Mouse (Mus musculus): ENCODE measurements at regions not wholly inside any gene's neighbourhood (a gene's known extent, or its start where the extent isn't known, plus 50 kb on each side); places are given as distances from the start of the nearest gene placed in this dataset.

DNA sequence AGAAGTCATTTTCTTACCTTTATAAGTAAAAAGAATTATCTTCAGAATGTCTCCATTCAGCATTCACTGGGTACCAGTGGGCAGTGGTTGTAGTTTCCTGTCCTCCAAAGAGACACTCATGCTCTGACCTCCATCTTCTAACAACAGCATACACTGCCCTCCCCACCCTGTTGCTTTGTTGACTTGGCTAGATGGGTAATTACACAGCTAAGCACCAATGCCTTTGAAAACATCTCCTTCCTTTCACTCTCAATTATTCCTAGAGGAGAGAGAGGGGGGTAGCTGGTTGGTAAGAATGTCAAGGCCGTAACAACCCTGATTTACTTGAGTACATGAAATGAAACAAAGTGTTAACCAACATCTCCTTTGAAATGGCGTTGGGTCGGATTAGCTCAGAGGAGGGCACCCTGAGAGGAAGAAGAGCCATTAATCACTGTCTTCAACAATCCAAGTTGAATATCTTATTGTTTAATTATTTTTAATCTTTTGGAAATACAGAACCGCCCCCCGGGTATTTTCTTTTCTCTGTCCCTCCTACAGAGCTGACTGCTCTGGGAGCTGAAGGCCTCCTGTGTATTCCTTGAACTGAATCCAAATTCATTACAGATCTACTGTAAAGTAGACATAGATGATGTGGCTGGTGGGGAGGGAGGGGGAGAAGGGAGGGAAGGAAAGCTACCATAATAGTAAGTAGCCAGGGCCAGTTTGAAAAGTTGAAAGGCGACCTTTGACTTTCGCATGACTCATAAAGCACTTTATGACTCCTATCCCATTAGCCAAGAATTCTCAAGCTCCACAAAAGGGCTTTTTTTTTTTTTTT, 302.9 kb downstream of the Pik3r1 start:
- Histone ChIP-seq H3K9ac (replicated peaks) (no peak overlapping the region), H3K36me3 (no peaks in the 10 kb centered on the region), H3K4me1 (no peaks in the 10 kb centered on the region), H3K27ac (replicated peaks) (no peak overlapping the region), H3K27me3 (replicated peaks) (no peaks in the 10 kb centered on the region), H3K9me3 (replicated peaks) (no peaks in the 10 kb centered on the region), H3K4me2 (no peak overlapping the region), H3K4me3 (replicated peaks) (no peak overlapping the region)
- no peak for ATAC-seq (ENCODE audit: low FRiP score)
- 39% methylated on average over 7 of the region's 7 CpGs for WGBS

DNA sequence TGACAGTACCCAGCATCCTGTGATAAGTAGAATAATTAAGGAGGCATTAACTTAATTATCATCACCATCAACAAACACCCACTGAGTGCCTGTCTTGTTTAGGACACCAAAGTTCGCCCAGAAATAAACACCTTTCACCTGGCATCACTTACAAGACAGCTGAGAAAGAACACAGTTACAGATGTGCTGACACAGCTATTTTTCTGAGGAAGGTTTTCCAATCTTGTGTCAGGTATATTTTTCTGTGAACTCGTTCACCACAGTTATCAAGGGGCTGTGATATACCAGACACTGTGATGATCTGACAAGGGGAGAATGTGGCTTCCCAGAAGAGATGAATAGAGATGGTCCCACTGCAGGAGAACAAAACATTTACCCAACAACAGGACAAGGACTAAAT, 311.1 kb downstream of the Pik3r1 start:
- no peak overlapping the region for H3K9ac ChIP-seq (replicated peaks)
- H3K27ac ChIP-seq (replicated peaks): no peak overlapping the region
- H3K36me3 ChIP-seq: no peaks in the 10 kb centered on the region
- no peaks in the 10 kb centered on the region for H3K27me3 ChIP-seq (replicated peaks)
- 74% methylated on average over 2 of the region's 2 CpGs for WGBS
- no peak overlapping the region for H3K4me3 ChIP-seq (replicated peaks)
- H3K4me2 ChIP-seq: no peak overlapping the region
- ATAC-seq (ENCODE audit: low FRiP score): no peak
- H3K4me1 ChIP-seq: no peaks in the 10 kb centered on the region
- H3K9me3 ChIP-seq (replicated peaks): no peaks in the 10 kb centered on the region

DNA sequence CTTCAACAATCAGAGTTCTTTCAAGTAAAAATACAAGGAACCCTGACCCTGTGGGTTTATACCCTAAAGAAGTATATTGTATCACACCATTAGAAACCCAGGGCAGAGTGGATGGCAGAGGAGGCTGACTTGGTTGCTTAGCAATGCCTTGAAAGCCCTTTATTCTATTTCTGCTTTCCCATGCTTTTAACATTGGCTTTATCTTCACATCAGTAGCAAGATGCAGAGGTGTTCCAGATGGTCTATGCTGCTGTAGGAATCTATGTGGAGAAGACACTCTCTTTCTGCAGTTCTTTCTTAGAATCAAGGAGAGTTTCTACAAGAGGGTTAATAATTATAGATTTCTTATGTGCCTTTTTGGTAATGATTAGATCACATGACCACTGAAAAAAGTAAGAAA, 313.7 kb downstream of the Pik3r1 start:
- ATAC-seq (ENCODE audit: low FRiP score): no peak
- no peaks in the 10 kb centered on the region for H3K9me3 ChIP-seq (replicated peaks)
- H3K27ac ChIP-seq (replicated peaks): no peak overlapping the region
- no peak overlapping the region for H3K4me2 ChIP-seq
- no peak overlapping the region for H3K4me3 ChIP-seq (replicated peaks)
- H3K36me3 ChIP-seq: no peaks in the 10 kb centered on the region
- H3K9ac ChIP-seq (replicated peaks): no peak overlapping the region
- H3K27me3 ChIP-seq (replicated peaks): no peaks in the 10 kb centered on the region
- H3K4me1 ChIP-seq: no peaks in the 10 kb centered on the region

DNA sequence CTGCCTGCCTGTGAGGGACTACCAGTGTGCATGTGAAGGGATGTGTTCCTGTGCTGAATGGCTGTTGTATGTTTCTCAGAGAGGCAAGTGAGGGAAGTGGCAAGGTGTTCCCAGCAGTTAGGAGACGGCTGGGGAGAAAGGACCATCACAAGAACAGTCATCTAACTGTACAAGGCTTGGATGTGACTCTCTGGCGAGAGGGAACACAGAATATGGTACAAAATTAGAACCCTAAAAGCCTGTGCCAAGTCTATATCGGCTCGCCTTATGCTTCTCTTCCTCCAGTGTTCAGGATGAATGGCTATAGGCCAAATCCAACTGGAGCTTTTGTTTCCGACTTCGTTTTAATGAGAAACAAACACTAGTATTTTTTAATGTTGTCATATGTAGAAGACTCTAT, 317.5 kb downstream of the Pik3r1 start:
- H3K9me3 ChIP-seq (replicated peaks): no peaks in the 10 kb centered on the region
- no peak overlapping the region for H3K4me3 ChIP-seq (replicated peaks)
- ATAC-seq (ENCODE audit: low FRiP score): no peak
- no peak overlapping the region for H3K9ac ChIP-seq (replicated peaks)
- H3K4me1 ChIP-seq: no peaks in the 10 kb centered on the region
- H3K27ac ChIP-seq (replicated peaks): no peak overlapping the region
- WGBS: 86% methylated on average over 6 of the region's 6 CpGs
- H3K4me2 ChIP-seq: no peak overlapping the region
- no peaks in the 10 kb centered on the region for H3K36me3 ChIP-seq
- H3K27me3 ChIP-seq (replicated peaks): no peaks in the 10 kb centered on the region

DNA sequence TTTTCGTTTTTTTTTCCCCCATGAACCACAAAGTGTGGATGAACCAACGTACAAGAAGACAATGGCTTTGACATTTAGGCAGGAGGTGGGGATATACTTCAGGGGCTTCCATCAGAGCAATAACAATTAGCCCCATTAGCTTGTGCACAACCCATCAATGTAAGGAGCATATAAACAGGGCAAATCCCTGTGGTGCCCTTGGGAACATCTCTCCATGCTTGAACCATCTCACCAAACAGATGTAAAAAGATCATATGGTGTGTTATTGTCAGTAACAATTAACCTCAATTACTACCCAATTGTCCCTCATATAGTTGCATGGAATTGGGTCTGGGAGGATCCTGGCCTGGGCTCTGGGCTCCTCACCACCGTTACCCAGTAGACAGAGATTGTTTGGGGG, 328.5 kb downstream of the Pik3r1 start:
- H3K4me2 ChIP-seq: no peak overlapping the region
- H3K4me1 ChIP-seq: peaks cover 13% of the 10 kb centered on the region; the same call in 1 of the 2 replicates
- no peak for ATAC-seq (ENCODE audit: low FRiP score)
- WGBS: 16% methylated on average over 3 of the region's 3 CpGs
- H3K4me3 ChIP-seq (replicated peaks): no peak overlapping the region
- H3K36me3 ChIP-seq: no peaks in the 10 kb centered on the region
- no peaks in the 10 kb centered on the region for H3K27me3 ChIP-seq (replicated peaks)
- no peaks in the 10 kb centered on the region for H3K9me3 ChIP-seq (replicated peaks)
- no peak overlapping the region for H3K9ac ChIP-seq (replicated peaks)
- no peak overlapping the region for H3K27ac ChIP-seq (replicated peaks)

DNA sequence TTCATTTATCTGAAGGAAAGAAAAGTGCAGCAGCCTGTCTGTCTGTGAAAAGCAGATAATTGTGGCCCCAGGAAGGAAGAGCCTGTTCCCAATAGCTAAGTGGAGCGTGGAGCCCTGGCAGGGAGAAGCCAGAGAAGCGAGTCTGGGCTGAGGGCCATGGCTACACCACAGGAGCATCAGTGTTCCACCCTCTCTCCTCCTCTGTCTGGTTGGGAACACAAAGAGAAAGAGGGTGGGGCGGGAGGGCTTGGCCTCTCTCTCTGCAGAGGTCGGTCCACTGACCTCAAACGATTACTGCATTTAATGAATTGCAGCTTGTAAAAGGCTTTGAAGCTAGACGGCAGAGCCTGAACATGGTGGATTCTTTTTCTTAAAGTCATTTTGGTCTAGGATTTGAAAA, 329.0 kb downstream of the Pik3r1 start:
- Histone ChIP-seq H3K4me3 (replicated peaks) (no peak overlapping the region), H3K4me1 (peaks cover 13% of the 10 kb centered on the region; the same call in 1 of the 2 replicates), H3K9me3 (replicated peaks) (no peaks in the 10 kb centered on the region), H3K4me2 (no peak overlapping the region), H3K27me3 (replicated peaks) (no peaks in the 10 kb centered on the region), H3K27ac (replicated peaks) (no peak overlapping the region), H3K9ac (replicated peaks) (no peak overlapping the region), H3K36me3 (no peaks in the 10 kb centered on the region)
- no peak for ATAC-seq (ENCODE audit: low FRiP score)
- 14% methylated on average over 6 of the region's 6 CpGs for WGBS

DNA sequence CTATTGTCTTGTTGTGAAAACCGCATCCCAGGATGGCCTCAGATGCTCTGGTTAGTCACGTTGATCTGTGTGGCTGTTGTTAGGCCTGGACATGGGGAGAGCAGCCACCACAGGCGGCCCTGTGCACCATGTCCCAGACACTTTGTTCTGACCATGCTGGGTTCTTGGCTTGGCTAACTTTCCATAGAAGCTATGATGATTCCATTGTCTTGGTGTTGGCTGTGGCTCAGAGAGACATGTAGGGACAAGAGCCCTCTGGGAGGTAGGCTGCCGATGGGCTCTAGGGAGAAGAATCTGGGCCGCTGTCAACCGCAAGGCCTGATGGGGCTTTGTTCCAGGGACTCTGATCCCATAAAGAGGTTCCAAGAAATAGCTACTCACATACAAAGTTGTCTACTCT, 334.9 kb downstream of the Pik3r1 start:
- Histone ChIP-seq H3K27me3 (replicated peaks) (no peaks in the 10 kb centered on the region), H3K36me3 (no peaks in the 10 kb centered on the region), H3K4me1 (0 out of 2 replicates have a peak, but pooled peaks cover 1% of the 10 kb centered on the region), H3K4me3 (replicated peaks) (no peak overlapping the region), H3K4me2 (no peak overlapping the region), H3K27ac (replicated peaks) (no peak overlapping the region), H3K9me3 (replicated peaks) (no peaks in the 10 kb centered on the region), H3K9ac (replicated peaks) (no peak overlapping the region)
- ATAC-seq (ENCODE audit: low FRiP score): no peak
- WGBS: 93% methylated on average over 6 of the region's 6 CpGs

DNA sequence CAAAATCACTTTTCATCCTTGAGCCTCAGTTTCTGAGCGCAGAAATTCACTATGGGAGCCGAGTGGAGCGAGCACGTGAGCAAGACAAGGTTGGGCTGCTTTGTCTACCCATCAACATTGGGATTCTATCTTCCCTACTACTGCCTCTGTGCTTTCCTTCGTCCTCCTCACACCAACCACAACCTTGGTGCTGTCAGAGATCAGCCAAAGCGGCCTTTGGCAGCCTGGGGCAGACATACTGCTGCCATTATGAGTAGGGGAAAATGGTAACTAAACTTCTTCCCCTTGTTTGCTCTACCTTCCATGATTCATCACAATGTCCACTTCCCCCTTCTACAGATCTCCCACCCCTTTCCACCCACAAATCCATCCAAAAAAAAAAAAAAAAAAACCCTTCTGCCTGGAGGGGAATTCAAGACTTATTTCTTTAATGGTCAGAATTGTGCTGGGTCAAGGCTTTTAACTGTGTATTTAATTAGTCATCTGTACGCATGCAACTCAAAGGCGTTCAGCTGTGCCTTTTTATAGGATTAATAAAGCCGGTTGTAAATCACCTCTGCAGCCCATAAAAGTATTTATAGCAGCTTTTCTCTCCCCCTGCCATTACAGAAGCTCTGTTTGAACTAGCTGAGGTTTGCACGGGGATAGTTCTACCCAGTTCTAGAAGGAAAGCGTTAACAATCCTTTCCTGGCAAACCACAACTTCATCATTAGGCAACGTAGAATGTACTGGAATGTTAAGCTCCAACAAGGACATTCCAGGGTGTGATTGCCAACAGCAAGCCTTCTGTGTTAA, 340.4 kb downstream of the Pik3r1 start:
- WGBS: 52% methylated on average over 12 of the region's 12 CpGs
- no peaks in the 10 kb centered on the region for H3K36me3 ChIP-seq
- H3K4me3 ChIP-seq (replicated peaks): no peak overlapping the region
- H3K9ac ChIP-seq (replicated peaks): no peak overlapping the region
- ATAC-seq (ENCODE audit: low FRiP score): peak; percentile 38; the same call in 1 of the 2 replicates
- no peak overlapping the region for H3K4me2 ChIP-seq
- H3K4me1 ChIP-seq: 0 out of 2 replicates have a peak, but pooled peaks cover 2% of the 10 kb centered on the region
- H3K9me3 ChIP-seq (replicated peaks): no peaks in the 10 kb centered on the region
- no peaks in the 10 kb centered on the region for H3K27me3 ChIP-seq (replicated peaks)
- H3K27ac ChIP-seq (replicated peaks): no peak overlapping the region; the same call in 1 of the 2 replicates

DNA sequence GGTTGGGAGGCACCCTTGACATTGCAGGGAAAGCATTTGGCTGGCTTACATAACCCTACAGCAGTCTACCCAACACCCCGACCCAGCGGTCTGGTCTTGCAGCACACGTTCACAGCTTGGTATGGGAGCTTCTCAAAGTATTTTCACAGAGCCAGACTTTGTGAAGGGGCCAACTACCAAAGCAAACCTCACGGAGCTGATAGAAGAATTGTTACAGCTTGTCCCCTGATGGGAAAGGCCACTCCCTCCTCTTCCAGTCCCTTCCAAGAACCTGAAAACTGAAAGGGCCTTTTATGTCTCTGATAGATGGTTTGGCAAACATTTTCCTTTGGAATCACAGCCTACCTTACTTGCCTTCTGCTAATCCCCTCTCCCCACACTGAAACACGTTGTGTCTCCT, 341.6 kb downstream of the Pik3r1 start:
- Histone ChIP-seq H3K27me3 (replicated peaks) (no peaks in the 10 kb centered on the region), H3K9me3 (replicated peaks) (no peaks in the 10 kb centered on the region), H3K4me2 (no peak overlapping the region), H3K9ac (replicated peaks) (no peak overlapping the region), H3K4me1 (0 out of 2 replicates have a peak, but pooled peaks cover 2% of the 10 kb centered on the region), H3K4me3 (replicated peaks) (no peak overlapping the region), H3K27ac (replicated peaks) (no peak overlapping the region), H3K36me3 (no peaks in the 10 kb centered on the region)
- no peak for ATAC-seq (ENCODE audit: low FRiP score)
- 53% methylated on average over 5 of the region's 5 CpGs for WGBS

DNA sequence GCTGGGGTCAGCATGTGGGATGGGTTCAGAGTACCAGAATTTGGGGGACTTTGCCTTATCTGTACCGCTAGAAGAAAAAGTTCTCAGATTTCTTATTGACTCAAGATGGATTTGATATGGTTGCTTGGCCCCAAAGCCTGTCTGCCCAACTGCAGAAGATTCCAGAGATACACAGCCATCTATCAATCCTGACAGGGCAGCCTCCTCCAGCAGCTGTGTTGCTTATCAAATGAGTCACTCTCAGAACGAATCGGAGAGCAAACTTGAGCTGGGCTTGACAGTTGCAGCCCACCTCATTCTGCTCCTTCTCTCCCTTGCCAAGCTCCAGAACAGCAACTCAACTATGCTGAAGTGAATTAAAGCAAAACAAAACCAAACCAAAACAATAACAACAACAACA, 345.9 kb downstream of the Pik3r1 start:
- Histone ChIP-seq H3K27me3 (replicated peaks) (no peaks in the 10 kb centered on the region), H3K9me3 (replicated peaks) (no peaks in the 10 kb centered on the region), H3K27ac (replicated peaks) (no peak overlapping the region), H3K4me2 (no peak overlapping the region), H3K4me1 (no peaks in the 10 kb centered on the region), H3K4me3 (replicated peaks) (no peak overlapping the region), H3K36me3 (no peaks in the 10 kb centered on the region), H3K9ac (replicated peaks) (no peak overlapping the region)
- no peak for ATAC-seq (ENCODE audit: low FRiP score)
- 86% methylated on average over 3 of the region's 3 CpGs for WGBS

DNA sequence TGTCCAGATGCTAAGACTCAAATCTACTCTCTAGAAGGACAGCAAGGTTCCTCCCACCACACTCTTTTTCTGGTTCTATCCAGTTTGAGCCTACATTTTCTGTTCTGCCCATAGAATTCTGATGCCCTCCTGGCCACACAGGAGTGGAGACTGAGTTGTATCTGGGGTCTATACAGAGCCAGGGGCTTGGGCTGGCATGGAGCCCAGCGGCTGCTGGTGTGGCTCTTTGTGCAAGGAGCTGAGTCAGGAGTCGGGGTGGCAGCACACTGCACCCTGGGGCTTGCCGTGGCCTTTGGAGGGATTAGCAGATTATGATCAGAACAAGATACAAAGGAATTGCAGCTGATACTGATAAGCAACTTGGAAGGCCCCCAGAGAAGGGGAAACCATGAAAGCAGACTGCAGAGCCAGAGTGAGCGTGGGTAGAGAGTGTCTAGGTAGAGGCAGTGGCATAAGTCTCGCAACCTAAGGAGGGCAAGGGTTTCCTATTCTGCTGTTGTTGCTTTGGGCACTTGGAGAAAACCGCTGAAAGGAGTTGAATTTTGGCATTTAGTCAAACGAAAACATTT, 348.5 kb downstream of the Pik3r1 start:
- no peak overlapping the region for H3K4me3 ChIP-seq (replicated peaks)
- no peak for ATAC-seq (ENCODE audit: low FRiP score)
- no peak overlapping the region for H3K4me2 ChIP-seq
- no peaks in the 10 kb centered on the region for H3K36me3 ChIP-seq
- H3K4me1 ChIP-seq: no peaks in the 10 kb centered on the region
- no peak overlapping the region for H3K9ac ChIP-seq (replicated peaks)
- 79% methylated on average over 7 of the region's 7 CpGs for WGBS
- no peaks in the 10 kb centered on the region for H3K27me3 ChIP-seq (replicated peaks)
- H3K9me3 ChIP-seq (replicated peaks): no peaks in the 10 kb centered on the region
- no peak overlapping the region for H3K27ac ChIP-seq (replicated peaks)

DNA sequence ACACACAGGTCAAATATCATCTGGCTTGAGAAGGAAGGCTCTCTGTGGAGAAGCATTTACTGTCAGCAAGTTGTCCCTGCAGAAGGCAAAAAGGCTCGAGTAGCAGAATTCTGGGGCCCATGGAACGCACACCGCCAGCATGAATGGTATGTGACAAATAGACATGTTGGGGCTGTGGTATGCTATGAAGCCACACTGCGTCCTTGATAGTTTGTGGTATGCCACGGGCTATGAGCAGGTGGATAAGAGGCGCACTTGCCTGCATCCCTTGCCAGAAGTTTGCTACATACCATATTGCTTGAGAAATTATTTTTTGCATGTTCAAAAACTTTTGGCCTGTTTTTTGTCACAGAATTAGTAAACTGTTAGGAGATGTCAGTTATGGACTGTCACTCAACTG, 349.7 kb downstream of the Pik3r1 start:
- no peak overlapping the region for H3K27ac ChIP-seq (replicated peaks)
- H3K36me3 ChIP-seq: no peaks in the 10 kb centered on the region
- H3K4me3 ChIP-seq (replicated peaks): no peak overlapping the region
- no peaks in the 10 kb centered on the region for H3K9me3 ChIP-seq (replicated peaks)
- no peak overlapping the region for H3K4me2 ChIP-seq
- no peak overlapping the region for H3K9ac ChIP-seq (replicated peaks)
- no peaks in the 10 kb centered on the region for H3K4me1 ChIP-seq
- WGBS: 91% methylated on average over 6 of the region's 6 CpGs
- H3K27me3 ChIP-seq (replicated peaks): no peaks in the 10 kb centered on the region
- ATAC-seq (ENCODE audit: low FRiP score): no peak

All from neural tube, embryonic 15.5 days (tissue).